Mouse (Mus musculus) neural tube, embryonic 13.5 days (tissue): ENCODE results near the gene Dclk1. TPM values are rescaled to one million over a fixed set of nuclear protein-coding genes. Genes with fewer than 3 reads are reported as not detected.
A peak's percentile ranks its signal among the peaks of the same experiment; 100 is the strongest.

Source experiments
- ATAC-seq: fragments of 200-750 bp; cut with Nextera tagmentation; 2 replicates; pipeline ENCODE4 v1.8.0; 2017; ENCODE audit warnings: low read depth, mild to moderate bottlenecking, moderate TSS enrichment, moderate library complexity
- H3K27ac ChIP-seq: fragments of 300-500 bp; sonication (generic); replicated peaks from 2 replicates; pipeline ENCODE4 v1.5.1; 2015; ENCODE audit warnings: moderate library complexity, mild to moderate bottlenecking, inconsistent platforms
- H3K27me3 ChIP-seq: fragments of 300-500 bp; sonication (generic); 2 replicates; pipeline ENCODE4 v1.6.1; 2015; ENCODE audit warnings: mild to moderate bottlenecking, inconsistent platforms
- H3K36me3 ChIP-seq: fragments of 300-500 bp; sonication (generic); 2 replicates; pipeline ENCODE4 v1.6.1; 2015; ENCODE audit warnings: mild to moderate bottlenecking, inconsistent platforms
- H3K4me1 ChIP-seq: fragments of 300-500 bp; sonication (generic); replicated peaks from 2 replicates; pipeline ENCODE4 v1.6.1; 2015; ENCODE audit warnings: inconsistent platforms
- H3K4me2 ChIP-seq: fragments of 300-500 bp; sonication (generic); 2 replicates; pipeline ENCODE4 v1.6.1; 2015; ENCODE audit warnings: inconsistent platforms, mild to moderate bottlenecking, moderate library complexity
- H3K4me3 ChIP-seq: fragments of 300-500 bp; sonication (generic); 2 replicates; pipeline ENCODE4 v1.5.1; 2015; ENCODE audit warnings: mild to moderate bottlenecking, inconsistent platforms
- H3K9ac ChIP-seq: fragments of 300-500 bp; sonication (generic); 2 replicates; pipeline ENCODE4 v1.6.1; 2015; ENCODE audit warnings: moderate library complexity, mild to moderate bottlenecking, inconsistent platforms
- H3K9me3 ChIP-seq: fragments of 300-500 bp; sonication (generic); 2 replicates; pipeline ENCODE4 v1.6.1; 2016; ENCODE audit warnings: inconsistent platforms
- WGBS: fragments of 180-500 bp; shearing (Covaris S2); methylation state at CpG from one replicate; pipeline ENCODE4 v1.1.7; 2015; 5-methylcytosine and 5-hydroxymethylcytosine counted together
- polyA plus RNA-seq: library from polyadenylated mRNA; unstranded; fragments of >200 nt; fragmentation: Nextera tagmentation; extraction: Ambion mirVana; gene quantifications from 2 replicates; pipeline ENCODE4 v1.2.1, GENCODE M21; 2015

Dclk1 gene
- polyA plus RNA-seq, 1 experiment from 2014 or later, result 190 TPM

DNA sequence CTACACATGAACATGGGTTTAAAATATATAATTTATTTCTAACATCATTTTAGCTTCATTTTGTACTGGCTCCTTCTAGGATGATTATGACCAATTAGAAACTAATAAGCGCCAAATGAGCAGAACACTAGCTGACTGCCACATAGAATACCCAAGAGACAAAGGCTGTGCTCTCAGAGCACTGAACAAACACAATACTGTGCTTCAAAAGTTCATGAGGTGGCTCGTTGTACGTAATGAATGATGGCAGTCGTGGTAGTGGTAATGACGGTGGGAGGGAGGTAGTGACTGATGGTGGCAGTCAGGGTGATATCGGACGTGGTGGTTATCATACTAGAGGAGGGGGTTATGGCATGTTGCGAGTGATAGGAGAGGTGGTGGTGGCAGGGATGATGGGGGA is 125.0 kb downstream of the Dclk1 start:
- Histone ChIP-seq H3K36me3 (no peaks in the 10 kb centered on the region), H3K9me3 (no peaks in the 10 kb centered on the region), H3K27me3 (no peaks in the 10 kb centered on the region), H3K27ac (no peak overlapping the region), H3K9ac (no peak overlapping the region), H3K4me3 (no peak overlapping the region), H3K4me1 (0 out of 2 replicates have a peak, but pooled peaks cover 4% of the 10 kb centered on the region), H3K4me2 (no peak overlapping the region)
- 80% methylated on average over 8 of the region's 8 CpGs for WGBS
- ATAC-seq, result no peak

DNA sequence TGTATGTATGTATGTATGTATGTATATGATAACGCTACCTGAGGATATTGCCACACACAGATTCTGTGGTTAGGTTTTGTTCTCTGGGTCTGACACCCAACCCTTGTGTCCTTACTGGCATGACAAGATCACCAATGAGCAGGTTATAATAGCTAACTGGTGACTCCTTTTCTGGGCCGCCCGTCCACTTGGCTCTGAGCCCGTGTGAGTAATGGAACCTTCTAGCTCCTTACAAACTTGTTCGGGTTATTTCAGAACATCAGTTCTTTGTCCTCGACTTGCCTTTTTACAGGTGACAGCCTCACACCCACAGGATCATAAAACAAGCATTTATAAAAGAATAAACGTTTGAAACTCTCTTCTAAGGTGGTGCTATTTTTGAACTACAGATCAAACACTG is 127.0 kb downstream of the Dclk1 start:
- Histone ChIP-seq H3K9me3 (no peaks in the 10 kb centered on the region), H3K27ac (no peak overlapping the region), H3K9ac (no peak overlapping the region), H3K4me2 (no peak overlapping the region), H3K4me3 (no peak overlapping the region), H3K4me1 (peaks cover 9% of the 10 kb centered on the region), H3K36me3 (no peaks in the 10 kb centered on the region), H3K27me3 (no peaks in the 10 kb centered on the region)
- WGBS, result 82% methylated on average over 7 of the region's 7 CpGs
- no peak for ATAC-seq

DNA sequence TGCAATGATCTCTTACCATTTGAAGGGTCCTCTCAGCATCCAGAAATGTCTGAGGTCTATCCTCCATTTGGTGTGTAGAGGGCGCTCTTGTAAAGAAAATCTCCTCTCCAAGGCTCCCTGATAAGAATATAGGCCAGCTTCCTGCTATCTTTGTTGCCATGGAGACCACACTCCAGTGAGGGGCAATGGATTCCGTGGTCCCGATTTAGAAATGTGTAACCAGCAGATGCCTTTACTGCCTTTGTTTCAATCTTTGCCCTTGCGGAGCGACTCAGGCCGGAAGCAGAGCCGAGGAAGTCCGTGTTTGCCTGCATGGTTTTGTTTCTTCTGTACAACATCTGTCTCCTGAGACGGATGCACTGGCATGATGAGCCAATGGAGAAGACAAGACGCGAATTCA is 131.5 kb downstream of the Dclk1 start:
- Histone ChIP-seq H3K27ac (peak overlapping the region; percentile 88), H3K9me3 (no peaks in the 10 kb centered on the region), H3K27me3 (no peaks in the 10 kb centered on the region), H3K4me1 (peaks cover 13% of the 10 kb centered on the region), H3K36me3 (no peaks in the 10 kb centered on the region), H3K4me3 (peak overlapping the region; percentile 30), H3K9ac (peak overlapping the region; percentile 51), H3K4me2 (peak overlapping the region; percentile 51)
- ATAC-seq, result peak; percentile 96
- WGBS, result under 1% methylated on average over 11 of the region's 11 CpGs

DNA sequence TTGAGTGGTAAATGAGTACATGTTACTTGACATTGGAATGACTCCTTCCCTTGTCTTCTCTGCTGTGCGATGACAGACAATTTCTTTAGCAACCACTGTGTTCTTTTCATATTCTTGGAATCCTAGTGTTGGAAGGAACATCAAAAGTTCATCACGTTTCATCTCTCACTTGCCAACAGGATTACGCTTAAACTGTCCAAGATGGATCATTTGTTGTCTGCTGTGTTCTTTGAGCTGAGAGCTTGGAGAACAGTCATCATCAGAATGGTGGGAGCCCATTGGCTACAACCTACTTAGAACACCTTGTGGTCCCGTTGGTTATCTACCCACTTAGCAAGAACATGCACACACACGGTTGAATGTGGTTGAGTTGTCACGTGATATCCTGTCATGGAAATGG is 136.4 kb downstream of the Dclk1 start:
- no peaks in the 10 kb centered on the region for H3K36me3 ChIP-seq
- no peaks in the 10 kb centered on the region for H3K9me3 ChIP-seq
- WGBS, result 96% methylated on average over 6 of the region's 6 CpGs
- H3K27me3 ChIP-seq, result no peaks in the 10 kb centered on the region
- H3K4me1 ChIP-seq, result peaks cover 24% of the 10 kb centered on the region
- H3K27ac ChIP-seq, result no peak overlapping the region
- no peak overlapping the region for H3K4me2 ChIP-seq
- no peak for ATAC-seq
- H3K9ac ChIP-seq, result no peak overlapping the region
- H3K4me3 ChIP-seq, result no peak overlapping the region

DNA sequence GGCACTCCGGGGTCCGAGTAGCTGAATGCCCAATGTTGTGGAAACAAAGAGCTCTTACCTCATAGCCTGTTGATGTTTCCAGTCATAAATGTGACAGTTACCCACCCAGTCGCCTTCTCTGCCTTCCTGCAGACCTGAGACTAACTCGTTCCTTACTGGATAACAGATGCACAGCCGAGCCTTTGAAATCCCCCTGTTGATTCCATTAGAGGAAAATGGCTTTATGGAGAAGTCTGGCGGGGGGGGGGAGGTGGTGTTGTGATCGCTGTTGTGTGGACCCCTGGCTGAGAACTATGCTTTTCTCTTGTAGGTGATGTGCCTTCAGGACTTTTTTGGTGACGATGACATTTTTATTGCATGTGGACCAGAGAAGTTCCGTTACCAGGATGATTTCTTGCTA is 138.3 kb downstream of the Dclk1 start:
- H3K27ac ChIP-seq, result no peak overlapping the region
- no peak overlapping the region for H3K4me2 ChIP-seq
- ATAC-seq, result no peak
- H3K27me3 ChIP-seq, result no peaks in the 10 kb centered on the region
- H3K9me3 ChIP-seq, result no peaks in the 10 kb centered on the region
- peaks cover 18% of the 10 kb centered on the region for H3K4me1 ChIP-seq
- WGBS, result 28% methylated on average over 9 of the region's 9 CpGs
- H3K4me3 ChIP-seq, result no peak overlapping the region
- H3K9ac ChIP-seq, result no peak overlapping the region
- no peaks in the 10 kb centered on the region for H3K36me3 ChIP-seq

DNA sequence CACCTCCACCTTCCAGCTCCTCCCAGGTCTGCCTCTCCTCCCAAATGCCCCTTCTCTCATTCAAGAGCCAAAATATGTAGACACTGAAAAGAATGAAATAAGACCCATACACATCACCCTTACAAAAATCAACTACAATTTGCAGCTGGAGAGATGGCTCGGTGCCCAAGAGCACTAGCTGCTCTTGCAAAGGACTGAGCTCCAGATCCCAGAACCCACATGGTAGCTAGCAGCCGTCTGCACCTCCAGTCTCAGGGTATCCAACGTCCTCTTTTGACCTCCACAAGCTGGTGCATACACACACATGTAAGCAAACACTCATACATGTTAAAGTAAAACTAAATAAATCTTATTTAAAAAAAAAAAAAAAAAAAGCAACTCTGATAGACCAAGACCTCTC is 150.4 kb downstream of the Dclk1 start:
- Histone ChIP-seq H3K27me3 (no peaks in the 10 kb centered on the region), H3K36me3 (0 out of 2 replicates have a peak, but pooled peaks cover 6% of the 10 kb centered on the region), H3K27ac (no peak overlapping the region), H3K9me3 (no peaks in the 10 kb centered on the region), H3K4me1 (peaks cover 26% of the 10 kb centered on the region), H3K9ac (no peak overlapping the region), H3K4me3 (no peak overlapping the region), H3K4me2 (no peak overlapping the region)
- WGBS, result 80% methylated on average over 3 of the region's 3 CpGs
- ATAC-seq, result no peak

DNA sequence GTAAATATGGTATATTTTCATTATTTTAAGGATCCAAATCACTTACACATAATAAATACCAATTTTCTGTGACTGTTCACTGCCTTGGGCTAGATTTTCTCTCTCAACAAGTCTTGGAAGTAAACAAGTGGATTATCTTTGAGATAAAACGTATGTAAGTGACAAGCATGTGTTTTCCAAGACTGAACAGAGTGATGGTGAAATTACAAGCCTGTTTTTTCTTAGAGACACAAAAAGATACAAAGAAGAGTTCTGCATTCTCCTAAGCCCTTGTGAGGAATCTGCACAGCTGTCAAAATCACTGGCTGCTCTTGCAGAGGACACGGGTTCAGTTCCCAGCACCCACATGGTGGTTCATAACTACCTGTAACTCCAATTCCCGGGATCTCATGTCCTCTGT is 151.4 kb downstream of the Dclk1 start:
- no peak for ATAC-seq
- Histone ChIP-seq H3K36me3 (no peaks in the 10 kb centered on the region), H3K4me2 (no peak overlapping the region), H3K9ac (no peak overlapping the region), H3K27me3 (no peaks in the 10 kb centered on the region), H3K9me3 (no peaks in the 10 kb centered on the region), H3K4me1 (peaks cover 36% of the 10 kb centered on the region), H3K27ac (no peak overlapping the region), H3K4me3 (no peak overlapping the region)
- 89% methylated on average over 3 of the region's 3 CpGs for WGBS

DNA sequence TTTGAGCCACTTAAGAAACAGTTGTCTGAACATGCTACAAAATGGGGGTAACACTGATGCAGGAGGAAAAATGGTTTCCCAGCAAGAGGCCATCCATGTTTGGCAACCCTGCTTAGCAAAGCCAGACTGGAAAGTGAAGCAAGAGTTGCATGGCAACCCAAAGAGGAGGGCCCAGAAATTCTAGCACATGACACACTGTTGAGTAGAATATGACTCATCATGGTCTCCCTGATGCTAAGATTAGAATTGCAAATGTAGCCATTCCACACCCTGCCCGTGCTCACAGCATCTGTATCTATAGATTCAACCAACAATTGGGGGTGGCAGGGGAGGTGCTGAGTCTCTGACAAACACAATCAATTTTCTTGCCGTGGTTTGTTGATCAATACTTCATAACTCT is 154.6 kb downstream of the Dclk1 start:
- 48% methylated on average over 2 of the region's 2 CpGs for WGBS
- H3K27me3 ChIP-seq, result no peaks in the 10 kb centered on the region
- H3K4me2 ChIP-seq, result no peak overlapping the region
- peak overlapping the region; percentile 78 for H3K27ac ChIP-seq
- peaks cover 30% of the 10 kb centered on the region for H3K4me1 ChIP-seq
- H3K9me3 ChIP-seq, result no peaks in the 10 kb centered on the region
- no peak overlapping the region for H3K9ac ChIP-seq
- peak; percentile 44; the same call in 1 of the 2 replicates for ATAC-seq
- peaks cover 5% of the 10 kb centered on the region; the same call in 1 of the 2 replicates for H3K36me3 ChIP-seq
- no peak overlapping the region for H3K4me3 ChIP-seq

DNA sequence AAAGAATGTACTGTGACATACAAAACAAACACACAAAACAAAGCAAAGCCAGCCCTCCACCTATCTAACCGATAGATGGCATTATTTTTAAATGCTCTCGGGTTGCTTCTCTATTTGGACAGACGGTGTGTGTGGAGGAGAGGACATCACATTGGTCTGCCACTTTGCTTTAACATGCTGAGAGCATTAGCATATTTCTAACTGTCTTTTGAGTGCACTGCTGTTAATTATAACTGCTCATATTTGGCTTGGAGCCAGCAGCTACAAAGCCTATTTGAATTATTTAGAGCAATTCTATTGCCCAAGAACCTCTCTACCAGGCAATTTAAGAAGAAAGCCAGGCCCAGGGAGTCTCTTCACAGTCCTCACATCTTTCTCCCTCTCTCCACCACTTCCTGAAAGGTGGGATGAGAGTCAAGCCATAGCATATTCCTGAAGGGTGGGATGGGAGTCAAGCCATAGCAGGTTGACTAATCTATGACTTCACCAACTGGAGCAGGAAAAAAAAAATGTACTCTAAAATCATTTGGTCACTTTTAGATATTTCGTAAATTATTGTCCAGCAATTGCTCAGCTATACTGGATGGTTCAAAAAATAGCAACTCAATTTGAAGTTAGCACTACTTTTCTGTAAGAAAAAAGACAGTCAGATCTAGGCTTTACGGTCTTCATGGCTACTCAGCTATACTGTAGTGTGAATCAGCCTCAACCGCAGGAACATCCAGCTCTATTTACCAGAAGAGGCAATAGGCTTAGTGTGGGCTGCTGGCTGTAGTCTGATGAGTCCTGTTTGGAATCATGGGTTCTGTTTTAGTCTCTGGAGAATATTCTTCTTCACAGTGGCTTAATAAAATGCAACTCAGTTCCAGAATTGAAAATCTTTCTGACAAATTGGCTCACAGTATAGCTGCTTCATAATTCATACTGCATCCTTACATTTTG is 155.9 kb downstream of the Dclk1 start:
- WGBS, result 64% methylated on average over 6 of the region's 6 CpGs
- H3K4me3 ChIP-seq, result no peak overlapping the region
- no peaks in the 10 kb centered on the region for H3K27me3 ChIP-seq
- H3K4me1 ChIP-seq, result peaks cover 30% of the 10 kb centered on the region
- peak overlapping the region; percentile 78 for H3K27ac ChIP-seq
- H3K4me2 ChIP-seq, result no peak overlapping the region
- peaks cover 6% of the 10 kb centered on the region; the same call in 1 of the 2 replicates for H3K36me3 ChIP-seq
- H3K9me3 ChIP-seq, result no peaks in the 10 kb centered on the region
- ATAC-seq, result peak; percentile 45; the same call in 1 of the 2 replicates
- no peak overlapping the region for H3K9ac ChIP-seq

DNA sequence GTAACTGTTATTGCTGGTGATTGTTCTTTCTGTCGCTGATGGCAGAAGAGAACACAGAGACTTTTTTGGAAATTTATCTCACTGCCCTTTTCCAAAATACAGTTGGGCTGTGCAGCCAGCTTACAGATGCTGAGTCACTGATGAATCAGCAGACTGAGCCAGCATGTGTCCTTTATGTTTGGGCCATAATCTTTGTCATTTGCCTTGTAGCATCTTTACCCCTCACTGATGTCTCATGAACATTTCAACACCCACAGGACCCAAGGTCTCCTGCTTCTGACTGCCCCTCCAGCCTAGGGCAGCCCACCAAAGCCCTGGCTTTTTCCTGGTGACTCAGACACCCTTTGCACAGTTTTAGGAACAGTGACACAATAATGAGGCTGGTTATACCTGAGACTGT is 159.1 kb downstream of the Dclk1 start:
- peaks cover 6% of the 10 kb centered on the region; the same call in 1 of the 2 replicates for H3K36me3 ChIP-seq
- no peak overlapping the region for H3K4me2 ChIP-seq
- no peaks in the 10 kb centered on the region for H3K9me3 ChIP-seq
- ATAC-seq, result no peak
- H3K27me3 ChIP-seq, result no peaks in the 10 kb centered on the region
- WGBS, result 82% methylated on average over 1 of the region's 1 CpGs
- no peak overlapping the region for H3K27ac ChIP-seq
- H3K4me3 ChIP-seq, result no peak overlapping the region
- peaks cover 26% of the 10 kb centered on the region for H3K4me1 ChIP-seq
- no peak overlapping the region for H3K9ac ChIP-seq

DNA sequence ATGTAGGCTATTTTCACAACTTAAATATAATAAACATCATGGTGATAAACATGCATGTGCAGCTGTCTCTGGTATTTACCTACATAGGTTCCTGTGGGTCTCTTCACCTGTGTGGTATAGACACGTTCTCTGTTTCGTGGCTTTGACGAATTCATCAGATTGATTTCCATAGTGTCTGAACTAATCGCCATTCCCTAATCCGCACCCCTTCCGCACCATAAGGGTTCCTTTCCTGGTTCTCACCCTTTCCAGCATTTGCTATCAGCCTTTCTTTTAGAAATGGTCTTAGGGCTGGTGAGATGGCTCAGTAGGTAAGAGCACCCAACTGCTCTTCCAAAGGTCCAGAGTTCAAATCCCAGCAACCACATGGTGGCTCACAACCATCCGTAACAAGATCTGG is 162.6 kb downstream of the Dclk1 start:
- 97% methylated on average over 7 of the region's 7 CpGs for WGBS
- H3K9me3 ChIP-seq, result no peaks in the 10 kb centered on the region
- H3K9ac ChIP-seq, result no peak overlapping the region

DNA sequence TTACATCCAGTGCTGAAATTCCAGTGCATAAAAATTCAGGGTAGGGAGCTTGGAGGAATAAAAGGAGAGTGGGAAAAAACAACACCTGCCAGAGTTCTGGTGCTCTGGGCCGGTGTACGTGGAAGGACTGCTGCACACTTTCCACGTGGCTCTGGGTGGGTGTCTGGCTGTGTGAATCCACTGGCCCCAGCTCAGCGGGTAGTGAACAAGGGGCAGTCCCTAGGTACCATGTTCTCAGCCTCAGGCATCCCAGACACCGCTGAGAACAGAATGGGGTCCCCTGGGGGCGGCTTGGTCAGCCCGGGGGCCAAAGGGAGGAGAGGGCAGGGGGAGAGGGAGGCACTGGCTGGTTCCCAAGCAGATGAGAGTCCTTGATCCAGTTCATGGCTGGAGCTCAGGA is 164.5 kb downstream of the Dclk1 start:
- 56% methylated on average over 7 of the region's 7 CpGs for WGBS
- Histone ChIP-seq H3K27me3 (no peaks in the 10 kb centered on the region), H3K9me3 (no peaks in the 10 kb centered on the region), H3K9ac (no peak overlapping the region), H3K27ac (no peak overlapping the region), H3K36me3 (peaks cover 5% of the 10 kb centered on the region; the same call in 1 of the 2 replicates), H3K4me3 (no peak overlapping the region), H3K4me2 (no peak overlapping the region), H3K4me1 (no peaks in the 10 kb centered on the region)
- ATAC-seq, result no peak

More for the DNA sequence above, 162.6 kb downstream of the Dclk1 start:
- Histone ChIP-seq H3K4me3 (no peak overlapping the region), H3K27me3 (no peaks in the 10 kb centered on the region), H3K4me2 (no peak overlapping the region), H3K36me3 (peaks cover 6% of the 10 kb centered on the region; the same call in 1 of the 2 replicates), H3K4me1 (no peaks in the 10 kb centered on the region), H3K27ac (no peak overlapping the region)
- ATAC-seq, result no peak
